In genomic region chr1:51829353-51829752, GRCm38 (mm10) we compare ENCODE assay signal across 25 mouse cellular contexts.
DNase-seq lines count a peak whose midpoint lies in the region; ATAC-seq lines count a peak whose summit lies in the region.
"Had no signal": no experiment of that assay in that cellular context is flagged by ENCODE, and none has a peak within 500 bp of the region (broad histone marks: within the 10 kb centered on the region; RNA-seq: fewer than 3 reads in every experiment).

No protein-coding gene starts in this region.

- peak; percentile 55; the same call in 1 of the 2 replicates for ATAC-seq in heart, embryonic 16.5 days (replicated peaks; ENCODE audit: extremely low read depth, insufficient read depth, low FRiP score)
- no peak for ATAC-seq in heart, embryonic 12.5 days (ENCODE audit: insufficient number of reproducible peaks, low FRiP score)
- ATAC-seq in forebrain, embryonic 13.5 days, result no peak
- ATAC-seq: forebrain, embryonic 14.5 days; hindbrain, postnatal 0 days; liver, embryonic 12.5 days had no signal

- no peak overlapping the region for H3K4me3 ChIP-seq in heart, embryonic 16.5 days (ENCODE audit: low read length)
- no peak overlapping the region for H3K4me3 ChIP-seq in heart, embryonic 12.5 days
- no peak overlapping the region for H3K4me3 ChIP-seq in forebrain, embryonic 13.5 days
- H3K4me3 ChIP-seq: embryonic facial prominence, embryonic 13.5 days; erythroblast, embryonic 14.5 days; hindbrain, embryonic 10.5 days; kidney, embryonic 15.5 days; limb, embryonic 12.5 days; liver, embryonic 12.5 days; midbrain, embryonic 10.5 days had no signal

- 70% methylated on average over 9 of the region's 9 CpGs for WGBS in heart, embryonic 16.5 days
- 78% methylated on average over 9 of the region's 9 CpGs for WGBS in heart, embryonic 12.5 days
- WGBS in forebrain, embryonic 13.5 days, result 94% methylated on average over 9 of the region's 9 CpGs

- no peaks in the 10 kb centered on the region for H3K27me3 ChIP-seq in heart, embryonic 16.5 days (ENCODE audit: control insufficient read depth, insufficient read depth, low read length)
- H3K27me3 ChIP-seq in heart, embryonic 12.5 days (replicated peaks), result no peaks in the 10 kb centered on the region
- H3K27me3 ChIP-seq in forebrain, embryonic 13.5 days, result no peaks in the 10 kb centered on the region
- H3K27me3 ChIP-seq: embryonic facial prominence, embryonic 13.5 days; kidney, embryonic 15.5 days; limb, embryonic 12.5 days; liver, embryonic 12.5 days had no signal

- H3K4me1 ChIP-seq in heart, embryonic 16.5 days (ENCODE audit: control insufficient read depth, insufficient read depth, low read length), result peaks cover 5% of the 10 kb centered on the region
- peaks cover 12% of the 10 kb centered on the region; the same call in 1 of the 2 replicates for H3K4me1 ChIP-seq in heart, embryonic 12.5 days (replicated peaks)
- no peaks in the 10 kb centered on the region for H3K4me1 ChIP-seq in forebrain, embryonic 13.5 days
- H3K4me1 ChIP-seq: embryonic facial prominence, embryonic 13.5 days; hindbrain, embryonic 10.5 days; limb, embryonic 12.5 days; liver, embryonic 12.5 days; midbrain, embryonic 10.5 days had no signal

- H3K27ac ChIP-seq in heart, embryonic 16.5 days (ENCODE audit: low read length), result no peak overlapping the region
- no peak overlapping the region for H3K27ac ChIP-seq in heart, embryonic 12.5 days (ENCODE audit: poor library complexity, severe bottlenecking)
- no peak overlapping the region for H3K27ac ChIP-seq in forebrain, embryonic 13.5 days
- H3K27ac ChIP-seq: embryonic facial prominence, embryonic 13.5 days; hindbrain, embryonic 10.5 days; hindbrain, postnatal 0 days; kidney, embryonic 15.5 days; limb, embryonic 12.5 days; liver, embryonic 12.5 days; midbrain, embryonic 10.5 days had no signal

- peaks cover 9% of the 10 kb centered on the region; the same call in 1 of the 2 replicates for H3K36me3 ChIP-seq in heart, embryonic 16.5 days (ENCODE audit: control insufficient read depth, insufficient read depth)
- peaks cover 12% of the 10 kb centered on the region for H3K36me3 ChIP-seq in heart, embryonic 12.5 days
- peaks cover 21% of the 10 kb centered on the region for H3K36me3 ChIP-seq in forebrain, embryonic 13.5 days (ENCODE audit: poor library complexity, severe bottlenecking)

- no peak overlapping the region for H3K4me2 ChIP-seq in heart, embryonic 16.5 days (ENCODE audit: low read depth, low read length)
- H3K4me2 ChIP-seq in heart, embryonic 12.5 days, result no peak overlapping the region
- H3K4me2 ChIP-seq in forebrain, embryonic 13.5 days, result no peak overlapping the region
- H3K4me2 ChIP-seq: embryonic facial prominence, embryonic 13.5 days; kidney, embryonic 15.5 days; limb, embryonic 12.5 days; liver, embryonic 12.5 days had no signal

- peak; percentile 50 for DNase-seq in 3134 (ENCODE audit: extremely low read depth, insufficient read length, low spot score)
- peak; percentile 47 for DNase-seq in 3T3-L1 (ENCODE audit: low read depth, low spot score)
- peak; percentile 38 for DNase-seq in adrenal gland, adult 8-10 months
- DNase-seq in urinary bladder, postnatal 4 days (ENCODE audit: low spot score in 2 of 2), result no peak
- no peak for DNase-seq in frontal cortex, postnatal 10 days (ENCODE audit: low spot score in 2 of 2)
- DNase-seq: cerebellum, adult 8-10 months; cerebellum, postnatal 36 days; embryo, embryonic 11 days; kidney, adult 11 months; kidney, postnatal 36 days; lung, adult 18-20 months; lung, postnatal 10 days; right cerebral cortex, postnatal 14 days had no signal

- H3K9me3 ChIP-seq in heart, embryonic 16.5 days (replicated peaks; ENCODE audit: control insufficient read depth, low read length), result no peaks in the 10 kb centered on the region
- H3K9me3 ChIP-seq in heart, embryonic 12.5 days (replicated peaks), result no peaks in the 10 kb centered on the region
- H3K9me3 ChIP-seq in forebrain, embryonic 13.5 days (replicated peaks), result no peaks in the 10 kb centered on the region
- H3K9me3 ChIP-seq: embryonic facial prominence, embryonic 13.5 days; hindbrain, embryonic 10.5 days; kidney, embryonic 15.5 days; liver, embryonic 12.5 days; midbrain, embryonic 10.5 days had no signal

- H3K9ac ChIP-seq in heart, embryonic 16.5 days (ENCODE audit: low read length), result no peak overlapping the region
- H3K9ac ChIP-seq in heart, embryonic 12.5 days, result no peak overlapping the region
- H3K9ac ChIP-seq in forebrain, embryonic 13.5 days, result no peak overlapping the region
- H3K9ac ChIP-seq: embryonic facial prominence, embryonic 13.5 days; kidney, embryonic 15.5 days; limb, embryonic 12.5 days; liver, embryonic 12.5 days had no signal

Comparison
In these comparisons a context has a peak if more than half of its experiments do, and no peak if none do; other contexts are left out.
1. DNase-seq: peak in 3134 (single experiment), 3T3-L1 (single experiment) and adrenal gland, adult 8-10 months (single experiment); none in urinary bladder, postnatal 4 days (0 of 2) and frontal cortex, postnatal 10 days (0 of 2).